Mouse (Mus musculus) ES-Bruce4 (cell line): Measurements from ENCODE around the gene Oxct1.

ENCODE experiments used
- CTCF ChIP-seq: IDR thresholded peaks from one replicate; pipeline ENCODE4 v1.8.1; 2011; ENCODE audit warnings: low read depth, low read length
- POLR2A ChIP-seq: IDR thresholded peaks from one replicate; pipeline ENCODE4 v1.8.1; 2011; ENCODE audit warnings: low read length; ENCODE audit not compliant: insufficient read depth

DNA sequence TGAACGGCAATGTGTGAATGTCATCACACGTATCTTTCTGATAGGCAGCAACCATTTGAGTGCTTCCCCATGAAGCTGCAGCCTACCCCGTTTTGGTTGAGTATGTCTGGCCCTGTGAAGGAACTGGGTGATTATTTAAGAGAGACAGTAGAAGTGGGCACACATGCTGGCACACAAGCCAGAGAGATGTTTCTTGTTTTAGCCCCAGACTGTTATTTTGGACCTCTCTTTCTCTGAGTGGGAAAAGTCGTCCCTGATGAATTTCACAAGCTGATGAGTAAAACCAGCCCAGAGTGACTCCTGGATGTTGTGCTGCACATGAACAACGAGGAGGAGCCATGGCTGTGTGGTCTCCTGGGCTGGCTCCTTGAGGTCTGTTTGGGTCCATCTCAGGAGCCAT is 37.4 kb downstream of the Oxct1 start:
- no peak for TF ChIP-seq CTCF
- TF ChIP-seq POLR2A, result no peak
